Mouse (Mus musculus) stomach, postnatal 0 days (tissue): ENCODE results near the gene Kif26b. TPM values are rescaled to one million over a fixed set of nuclear protein-coding genes. Genes with fewer than 3 reads are reported as not detected.

Experiments used
- ATAC-seq: fragments of 200-750 bp; cut with Nextera tagmentation; 2 replicates; pipeline ENCODE4 v1.8.0; 2017; ENCODE audit not compliant: low FRiP score, low TSS enrichment
- DNase-seq: peaks from one replicate; pipeline ENCODE4 v3.0.0-alpha.2; 2016; ENCODE audit warnings: low spot score
- H3K27ac ChIP-seq: fragments of 300-500 bp; sonication (generic); replicated peaks from 2 replicates; pipeline ENCODE4 v1.5.1; 2014; ENCODE audit warnings: mild to moderate bottlenecking, control low read depth
- H3K27me3 ChIP-seq: fragments of 300-500 bp; sonication (generic); 2 replicates; pipeline ENCODE4 v1.6.1; 2014; ENCODE audit warnings: low read length; ENCODE audit not compliant: control insufficient read depth, insufficient read depth
- H3K36me3 ChIP-seq: fragments of 300-500 bp; sonication (generic); 2 replicates; pipeline ENCODE4 v1.6.1; 2014; ENCODE audit warnings: low read length, mixed read lengths; ENCODE audit not compliant: control insufficient read depth, insufficient read depth
- H3K4me1 ChIP-seq: fragments of 300-500 bp; sonication (generic); replicated peaks from 2 replicates; pipeline ENCODE4 v1.6.1; 2014; ENCODE audit warnings: antibody characterized with exemption; ENCODE audit not compliant: control insufficient read depth, insufficient read depth
- H3K4me2 ChIP-seq: fragments of 300-500 bp; sonication (generic); replicated peaks from 2 replicates; pipeline ENCODE4 v1.6.1; 2014; ENCODE audit warnings: low read depth, mild to moderate bottlenecking, control low read depth, moderate library complexity
- H3K4me3 ChIP-seq: fragments of 300-500 bp; sonication (generic); 2 replicates; pipeline ENCODE4 v1.5.1; 2014; ENCODE audit warnings: low read depth, low read length, control low read depth
- H3K9ac ChIP-seq: fragments of 300-500 bp; sonication (generic); 2 replicates; pipeline ENCODE4 v1.6.1; 2014; ENCODE audit warnings: mild to moderate bottlenecking, low read length, control low read depth, mixed read lengths
- H3K9me3 ChIP-seq: fragments of 300-500 bp; sonication (generic); 2 replicates; pipeline ENCODE4 v1.6.1; 2016; ENCODE audit warnings: low read length; ENCODE audit not compliant: control insufficient read depth
- CTCF ChIP-seq: IDR thresholded peaks from 2 replicates; pipeline ENCODE4 v1.5.1; 2016; ENCODE audit warnings: antibody characterized with exemption, low read depth, mild to moderate bottlenecking, moderate library complexity
- EP300 ChIP-seq: optimal IDR thresholded peaks from 2 replicates; pipeline ENCODE3; 2016; ENCODE audit warnings: antibody characterized with exemption
- WGBS: fragments of 180-500 bp; shearing (Covaris S2); extraction: QIAGEN DNeasy Blood & Tissue Kit; methylation state at CpG from one replicate; pipeline ENCODE4 v1.1.7; 2014; 5-methylcytosine and 5-hydroxymethylcytosine counted together
- polyA plus RNA-seq: library from polyadenylated mRNA; unstranded; fragments of >200 nt; fragmentation: Nextera tagmentation; extraction: Ambion mirVana; gene quantifications from 2 replicates; pipeline ENCODE4 v1.2.1, GENCODE M21; 2015

Gene Kif26b
- polyA plus RNA-seq, 1 experiment from 2014 or later = 0.69 TPM

DNA sequence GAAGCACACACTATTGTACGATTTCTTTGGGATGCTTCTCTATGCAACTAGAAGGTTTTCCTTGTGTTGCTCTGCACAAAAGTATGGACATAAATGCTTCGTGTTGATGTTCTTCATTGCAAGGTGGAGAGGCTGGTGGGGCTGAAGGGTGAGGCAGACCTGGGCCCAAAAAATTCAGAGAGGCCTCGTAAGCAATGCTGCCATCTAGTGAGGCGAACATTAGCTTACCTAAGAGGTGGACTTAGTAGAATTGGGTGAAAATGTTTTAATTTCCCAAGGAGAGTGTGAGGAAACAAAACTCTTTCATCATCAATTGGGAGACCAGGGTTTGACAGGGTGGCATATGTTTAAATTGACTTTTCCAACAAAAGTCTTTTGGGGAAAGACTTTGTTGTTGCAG is 160.6 kb downstream of the Kif26b start:
- H3K9ac ChIP-seq = no peak overlapping the region
- H3K27me3 ChIP-seq = no peaks in the 10 kb centered on the region
- no peak overlapping the region for H3K27ac ChIP-seq
- 57% methylated on average over 4 of the region's 4 CpGs for whole genome bisulfite sequencing
- no peaks in the 10 kb centered on the region for H3K4me1 ChIP-seq
- no peak for ATAC-seq
- no peaks in the 10 kb centered on the region for H3K9me3 ChIP-seq
- no peaks in the 10 kb centered on the region for H3K36me3 ChIP-seq
- no peak overlapping the region for H3K4me2 ChIP-seq
- peak; percentile 61 for TF ChIP-seq CTCF
- TF ChIP-seq EP300 = no peak
- DNase-seq = no peak
- no peak overlapping the region for H3K4me3 ChIP-seq

DNA sequence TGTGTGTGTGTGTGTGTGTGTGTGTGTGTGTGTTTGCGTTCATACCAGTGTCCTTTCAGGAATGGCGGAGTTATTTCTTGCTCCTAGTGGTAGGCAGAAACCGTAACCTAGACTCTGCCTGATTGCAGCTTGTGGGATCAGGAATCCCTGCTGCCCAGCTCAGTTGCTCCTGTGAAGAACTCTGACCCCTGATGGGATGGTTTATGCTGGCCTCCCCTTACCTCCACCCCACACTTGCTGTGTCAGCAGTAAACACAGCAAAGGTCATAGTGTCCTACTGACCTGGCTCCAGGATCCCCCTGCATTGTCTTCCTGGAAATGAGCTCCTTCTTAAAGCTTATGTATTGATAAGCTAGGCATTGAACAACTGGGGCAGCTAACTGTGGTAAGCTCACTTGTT is 162.8 kb downstream of the Kif26b start:
- DNase-seq = no peak
- Histone ChIP-seq H3K9ac (no peak overlapping the region), H3K36me3 (no peaks in the 10 kb centered on the region), H3K4me3 (no peak overlapping the region), H3K27ac (no peak overlapping the region), H3K27me3 (no peaks in the 10 kb centered on the region), H3K4me2 (no peak overlapping the region), H3K4me1 (no peaks in the 10 kb centered on the region), H3K9me3 (no peaks in the 10 kb centered on the region)
- no peak for ATAC-seq
- no peak for TF ChIP-seq EP300
- no peak for TF ChIP-seq CTCF
- WGBS = 83% methylated on average over 3 of the region's 3 CpGs

DNA sequence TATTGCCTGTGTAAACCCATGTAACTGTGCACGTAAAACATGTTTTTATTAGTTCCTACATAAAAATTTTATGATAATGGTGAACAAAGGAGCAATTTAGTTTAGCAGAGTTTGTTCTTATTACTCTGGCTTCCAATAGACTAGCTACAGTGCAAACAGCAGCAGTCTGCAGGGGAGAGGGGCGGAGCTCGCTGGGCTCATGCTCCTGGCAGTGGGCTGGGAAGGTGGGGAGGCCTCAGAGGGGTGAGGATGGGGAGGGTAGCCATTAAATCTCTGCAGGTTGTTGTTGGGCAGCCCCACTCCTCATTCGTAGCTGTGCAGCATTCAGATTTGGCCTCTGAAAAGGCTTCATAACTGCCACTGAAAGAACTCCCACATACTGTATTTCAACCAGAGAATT is 171.2 kb downstream of the Kif26b start:
- ATAC-seq = no peak
- 67% methylated on average over 4 of the region's 4 CpGs for WGBS
- no peak overlapping the region for H3K4me2 ChIP-seq

DNA sequence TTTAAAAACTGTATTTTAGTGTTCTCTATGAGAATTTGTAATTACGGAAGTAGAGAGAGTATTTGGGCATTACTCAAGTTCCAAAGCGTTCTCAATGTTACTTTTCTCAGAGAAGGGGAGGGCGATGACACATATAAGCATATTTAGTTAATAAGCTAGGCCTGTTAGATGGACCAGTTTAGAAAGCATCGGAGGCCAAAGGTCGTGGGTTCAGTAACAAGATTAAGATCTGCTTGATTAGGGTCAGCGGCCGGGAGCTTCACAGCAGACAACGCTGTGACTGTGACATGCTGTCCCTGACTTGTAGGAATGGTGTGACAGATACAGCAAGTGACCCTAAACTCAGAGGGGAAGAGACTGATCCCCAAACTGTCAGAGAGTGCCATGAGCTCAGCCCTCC is 174.6 kb downstream of the Kif26b start:
- 73% methylated on average over 8 of the region's 8 CpGs for WGBS
- no peaks in the 10 kb centered on the region for H3K36me3 ChIP-seq
- H3K4me3 ChIP-seq = no peak overlapping the region
- no peaks in the 10 kb centered on the region for H3K4me1 ChIP-seq
- H3K9me3 ChIP-seq = no peaks in the 10 kb centered on the region
- no peak for ATAC-seq
- H3K9ac ChIP-seq = no peak overlapping the region
- H3K27ac ChIP-seq = no peak overlapping the region
- TF ChIP-seq EP300 (no peak), CTCF (no peak)
- H3K27me3 ChIP-seq = no peaks in the 10 kb centered on the region
- no peak for DNase-seq
- H3K4me2 ChIP-seq = no peak overlapping the region

More for the DNA sequence above, 171.2 kb downstream of the Kif26b start:
- no peaks in the 10 kb centered on the region for H3K4me1 ChIP-seq
- DNase-seq = no peak
- no peaks in the 10 kb centered on the region for H3K9me3 ChIP-seq
- no peak overlapping the region for H3K4me3 ChIP-seq
- no peak overlapping the region for H3K27ac ChIP-seq
- H3K9ac ChIP-seq = no peak overlapping the region
- TF ChIP-seq EP300 (no peak), CTCF (no peak)
- no peaks in the 10 kb centered on the region for H3K27me3 ChIP-seq
- H3K36me3 ChIP-seq = no peaks in the 10 kb centered on the region

DNA sequence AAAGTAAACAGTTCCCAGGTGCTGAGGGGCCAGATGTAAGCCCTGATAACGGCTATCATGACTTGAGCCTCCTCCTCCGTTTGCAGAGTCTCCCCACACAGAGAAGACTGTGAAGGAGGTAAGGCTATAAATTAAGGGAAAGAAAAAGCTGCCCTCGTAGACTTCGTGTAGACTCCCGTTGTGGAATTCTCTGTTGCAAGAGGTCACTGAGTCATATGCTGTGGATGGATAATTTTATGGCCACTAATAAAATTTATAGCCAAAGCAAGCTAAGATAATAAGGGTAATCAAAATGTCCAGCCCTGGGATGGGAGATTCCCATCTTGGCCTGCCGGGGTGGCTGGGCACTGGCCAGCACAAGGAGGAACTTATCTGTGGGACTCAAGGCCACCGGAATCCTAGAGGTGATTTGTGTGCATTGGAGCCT is 179.0 kb downstream of the Kif26b start:
- Histone ChIP-seq H3K4me2 (no peak overlapping the region), H3K9me3 (no peaks in the 10 kb centered on the region), H3K36me3 (no peaks in the 10 kb centered on the region), H3K27me3 (no peaks in the 10 kb centered on the region), H3K4me1 (no peaks in the 10 kb centered on the region), H3K4me3 (no peak overlapping the region), H3K27ac (no peak overlapping the region), H3K9ac (no peak overlapping the region)
- TF ChIP-seq EP300 = no peak
- TF ChIP-seq CTCF = no peak
- no peak for ATAC-seq
- 40% methylated on average over 7 of the region's 7 CpGs for WGBS
- no peak for DNase-seq

DNA sequence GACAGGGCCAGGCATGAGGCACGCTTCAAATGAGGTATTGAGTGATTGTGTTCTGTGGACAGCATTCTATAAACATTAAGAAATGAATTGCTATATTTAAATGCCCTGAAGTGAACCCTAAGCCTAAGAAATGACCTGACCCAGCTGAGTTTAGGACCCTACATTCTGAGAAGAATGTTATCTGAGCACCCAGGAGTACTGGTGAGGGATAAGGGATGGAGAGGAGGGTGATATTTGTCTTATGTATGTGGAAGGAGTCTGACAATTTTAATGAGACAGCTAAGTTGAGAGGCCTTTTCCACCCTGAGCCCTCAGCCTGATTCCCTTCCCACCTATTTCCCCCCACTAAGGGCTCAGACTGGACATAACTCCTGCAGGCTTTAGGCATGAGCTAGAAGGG is 179.4 kb downstream of the Kif26b start:
- no peaks in the 10 kb centered on the region for H3K9me3 ChIP-seq
- WGBS = 70% methylated on average over 1 of the region's 1 CpGs
- no peak overlapping the region for H3K4me2 ChIP-seq
- no peak for TF ChIP-seq EP300
- TF ChIP-seq CTCF = no peak
- no peaks in the 10 kb centered on the region for H3K4me1 ChIP-seq
- no peak overlapping the region for H3K27ac ChIP-seq
- H3K4me3 ChIP-seq = no peak overlapping the region
- no peaks in the 10 kb centered on the region for H3K36me3 ChIP-seq
- DNase-seq = no peak
- no peak overlapping the region for H3K9ac ChIP-seq
- no peak for ATAC-seq
- H3K27me3 ChIP-seq = no peaks in the 10 kb centered on the region
